Mouse (Mus musculus): ENCODE measurements around the gene Hs3st4. TPM values are rescaled to one million over a fixed set of nuclear protein-coding genes. Genes with fewer than 3 reads are reported as not detected.

Hs3st4 gene
- not detected in 2 replicates for total RNA-seq (2017)

DNA sequence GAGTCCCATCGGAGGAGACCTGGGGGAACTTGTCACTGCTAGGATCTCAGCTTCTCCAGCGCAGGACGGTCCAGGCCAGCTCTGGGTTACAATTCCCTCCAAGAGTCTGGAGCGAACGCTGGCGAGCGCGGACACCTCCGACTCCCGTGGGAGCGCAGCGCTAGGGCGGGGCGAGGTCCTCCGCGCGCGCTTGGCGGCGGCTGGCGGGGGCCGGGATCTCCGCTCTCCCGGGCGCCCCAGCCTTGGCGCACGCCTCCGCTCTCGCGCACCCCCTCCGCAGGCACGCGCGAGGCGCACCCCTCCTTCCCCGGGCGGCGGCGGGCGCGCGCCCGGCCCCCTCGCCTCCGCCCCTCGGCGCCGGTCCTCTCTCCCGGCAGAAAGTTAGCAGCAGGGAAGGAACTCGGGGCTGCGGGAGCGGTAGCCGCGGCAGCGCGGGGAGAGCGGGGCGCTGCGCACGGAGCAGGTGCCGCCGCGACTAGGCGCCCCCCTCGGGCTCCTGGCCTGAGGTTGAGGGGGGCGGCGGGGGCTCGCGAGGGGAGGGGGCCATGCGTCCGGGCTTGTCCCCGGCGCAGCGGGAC is at the start of gene Hs3st4:
Hs3st4 (plus strand) TSS at position 409 of the 578 bp plus-strand sequence.
- ATAC-seq (replicated peaks; ENCODE audit: low read depth, poor library complexity, severe bottlenecking): no peak

DNA sequence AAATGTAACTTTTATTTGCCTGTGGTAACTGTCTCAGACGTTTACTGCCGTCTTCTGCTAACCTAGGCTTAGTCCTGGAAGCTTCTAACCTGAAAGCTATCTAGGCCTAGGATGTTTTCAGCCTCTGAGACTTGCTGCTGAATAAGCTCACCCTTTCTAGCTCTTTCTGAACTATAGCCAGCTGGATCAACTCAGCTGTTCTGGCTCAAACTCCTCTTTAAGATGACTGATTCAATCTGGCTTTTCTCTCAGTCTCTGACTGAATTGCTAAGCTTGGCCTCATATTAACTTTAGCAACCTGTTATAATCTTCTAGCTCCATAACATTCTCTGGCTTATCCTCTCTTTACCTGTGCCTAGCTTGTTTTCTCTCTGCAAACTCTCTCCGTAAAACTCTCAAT is 35.8 kb upstream of the Hs3st4 start:
- no peak for ATAC-seq (replicated peaks; ENCODE audit: low read depth, poor library complexity, severe bottlenecking)

DNA sequence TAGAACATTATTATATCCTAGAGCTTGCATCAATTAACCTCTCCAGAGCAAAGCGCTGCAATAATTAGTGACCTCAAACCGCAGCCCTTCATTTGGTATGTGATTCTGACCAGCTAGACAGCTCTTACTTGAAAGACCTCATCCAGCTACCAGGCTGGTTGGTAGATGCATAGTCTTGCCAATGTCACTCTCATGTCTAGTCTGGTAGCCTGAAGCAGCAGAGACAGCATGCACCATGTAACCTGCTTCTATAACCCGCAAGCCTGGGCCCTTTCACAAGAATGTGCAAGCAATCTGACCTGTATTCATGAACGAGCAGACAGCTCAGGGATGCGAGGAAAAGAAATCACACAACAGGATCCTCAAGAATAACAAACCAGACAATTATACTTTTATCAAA is 19.6 kb upstream of the Hs3st4 start:
- ATAC-seq (replicated peaks; ENCODE audit: low read depth, poor library complexity, severe bottlenecking): no peak

DNA sequence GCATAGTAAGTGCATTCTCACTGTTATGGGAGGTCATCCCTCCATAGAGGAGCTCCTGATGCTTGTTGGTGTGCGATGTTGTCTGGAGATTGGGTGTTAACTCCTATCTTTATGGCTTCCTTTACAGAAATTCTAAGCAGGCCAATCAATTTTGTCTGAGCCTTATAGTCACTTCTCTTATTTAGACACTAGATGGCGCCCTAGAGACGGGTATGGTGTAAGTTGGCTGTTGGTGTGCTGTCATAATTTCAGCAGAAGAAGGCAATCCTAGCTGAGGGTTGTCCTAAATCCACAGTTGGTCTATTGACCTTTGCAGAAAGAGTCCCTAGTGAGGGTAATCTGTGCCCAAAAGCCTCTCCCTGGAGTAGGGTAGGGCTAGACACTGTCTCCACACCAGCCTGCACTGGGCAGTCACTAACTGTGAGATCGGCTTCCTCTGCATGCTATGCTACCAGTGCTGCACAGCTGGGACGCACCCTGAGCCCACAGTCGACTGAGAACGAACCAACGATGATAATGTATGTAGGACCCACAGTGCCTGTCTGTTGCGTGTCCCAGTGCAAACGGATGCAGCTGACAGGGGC is 18.0 kb upstream of the Hs3st4 start:
- 0 out of 2 replicates have a peak, but pooled peaks have one; percentile 39 for ATAC-seq (replicated peaks; ENCODE audit: low read depth, poor library complexity, severe bottlenecking)

DNA sequence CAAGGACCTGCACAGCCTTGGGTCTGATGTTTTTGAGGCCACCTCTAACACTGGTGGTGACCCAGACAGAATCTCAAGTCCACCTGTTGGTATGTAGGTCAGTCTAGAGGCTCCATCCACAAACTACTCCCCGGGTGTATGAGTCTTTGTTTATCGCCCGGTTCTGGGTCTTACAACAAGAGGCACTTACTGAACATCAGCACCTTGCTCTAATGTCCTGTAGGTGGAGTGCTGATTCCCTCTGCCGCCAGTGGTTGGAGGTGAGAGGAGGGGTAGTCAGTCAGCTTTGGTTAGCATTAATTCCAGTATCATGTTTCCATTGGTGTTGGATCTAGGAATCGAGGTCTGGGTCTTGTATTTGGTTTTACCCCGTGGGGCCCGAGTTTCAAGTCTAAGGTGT is 17.2 kb upstream of the Hs3st4 start:
- ATAC-seq (replicated peaks; ENCODE audit: low read depth, poor library complexity, severe bottlenecking): no peak

DNA sequence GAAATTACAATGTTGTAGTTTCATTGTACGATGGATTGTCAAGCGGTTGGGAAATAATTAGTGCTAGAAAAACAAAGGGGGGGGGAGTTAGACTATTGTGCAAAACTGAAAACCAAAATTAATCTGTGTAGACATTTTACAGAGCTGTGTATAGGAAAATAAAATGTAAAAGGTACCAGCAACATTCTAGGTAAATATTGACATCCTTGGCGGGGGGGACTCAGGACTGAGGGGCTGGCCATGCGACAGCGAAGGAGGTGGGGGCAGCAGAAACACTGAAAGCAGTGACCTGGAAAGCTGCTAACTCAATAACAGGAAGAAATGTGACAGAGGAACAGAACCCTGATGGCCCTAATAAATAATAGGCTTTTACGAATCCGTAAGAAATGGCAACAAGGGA is 7.2 kb upstream of the Hs3st4 start:
- no peak for ATAC-seq (replicated peaks; ENCODE audit: low read depth, poor library complexity, severe bottlenecking)

DNA sequence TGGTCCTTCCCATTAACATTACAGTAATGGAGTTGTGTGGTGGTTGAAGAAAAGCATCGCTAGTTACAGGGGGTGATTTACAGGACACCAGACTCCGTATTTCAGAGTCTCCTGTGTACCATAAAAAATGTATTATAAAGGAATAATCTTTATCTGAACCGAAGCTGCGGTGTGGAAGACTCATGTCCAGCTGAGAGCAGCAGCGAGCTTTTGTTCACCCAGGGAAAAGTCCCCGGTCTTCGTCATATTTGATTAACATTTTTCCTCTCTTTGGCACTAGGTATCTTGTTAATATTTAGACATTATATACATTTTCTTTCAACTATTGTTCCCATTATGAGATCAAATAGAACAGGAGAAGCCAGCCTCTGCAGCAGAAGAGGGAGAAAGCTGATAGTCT is 1.2 kb upstream of the Hs3st4 start:
- ATAC-seq (replicated peaks; ENCODE audit: low read depth, poor library complexity, severe bottlenecking): no peak

DNA sequence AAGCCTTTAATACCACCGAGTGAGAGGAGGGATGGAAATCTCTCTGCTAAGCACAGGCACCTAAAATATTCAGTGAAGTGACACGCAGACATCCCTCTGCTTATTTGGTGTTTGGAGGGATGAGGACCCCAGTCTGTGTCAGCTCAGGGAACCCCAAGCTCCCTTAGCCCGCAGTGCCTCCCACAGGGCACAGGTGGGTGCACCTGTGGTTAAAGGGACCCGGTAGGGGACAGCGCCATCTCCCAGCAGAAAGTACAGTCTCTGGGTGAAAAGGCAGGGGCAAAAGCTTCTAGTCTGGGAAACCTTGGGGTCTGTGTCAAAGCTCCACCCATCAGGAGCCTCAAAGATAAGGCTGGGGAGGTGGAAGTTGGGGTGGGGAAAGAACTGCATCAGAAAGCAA is 659 bp upstream of the Hs3st4 start:
- ATAC-seq (replicated peaks; ENCODE audit: low read depth, poor library complexity, severe bottlenecking): no peak

DNA sequence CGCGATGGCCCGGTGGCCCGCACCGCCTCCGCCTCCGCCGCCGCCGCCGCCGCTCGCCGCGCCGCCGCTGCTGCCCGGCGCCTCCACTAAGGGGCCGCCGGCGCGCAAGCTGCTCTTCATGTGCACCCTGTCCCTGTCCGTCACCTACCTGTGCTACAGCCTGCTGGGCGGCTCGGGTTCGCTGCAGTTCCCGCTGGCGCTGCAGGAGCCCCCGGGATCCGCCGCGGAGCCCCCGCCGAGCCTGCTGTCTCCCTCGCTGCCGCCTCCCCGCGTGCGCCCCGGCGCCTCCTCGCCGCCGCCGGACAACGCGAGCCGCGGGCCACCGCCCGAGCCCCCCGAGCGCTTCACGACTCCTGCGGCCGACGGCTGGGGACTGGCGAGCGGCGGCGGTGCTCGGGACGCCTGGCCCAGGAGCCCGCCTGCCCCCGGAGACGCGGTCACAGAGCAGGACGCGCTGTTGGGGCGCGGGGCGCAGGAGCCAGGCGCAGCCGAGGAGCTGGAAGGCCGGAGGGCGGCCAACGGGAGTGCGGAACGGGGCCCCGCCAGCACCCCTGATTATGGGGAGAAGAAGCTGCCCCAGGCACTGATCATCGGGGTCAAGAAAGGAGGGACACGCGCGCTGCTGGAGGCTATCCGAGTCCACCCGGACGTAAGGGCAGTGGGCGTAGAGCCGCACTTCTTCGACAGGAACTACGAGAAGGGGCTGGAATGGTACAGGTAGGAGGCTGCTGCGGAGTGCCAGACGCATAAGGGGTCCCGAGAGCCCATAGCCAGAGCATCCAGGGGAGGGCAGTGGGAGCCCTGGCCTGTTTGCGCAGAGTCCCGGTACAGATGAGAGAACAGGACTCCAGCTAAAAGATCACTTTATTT is 743 bp downstream of the Hs3st4 start:
- no peak for ATAC-seq (replicated peaks; ENCODE audit: low read depth, poor library complexity, severe bottlenecking)

DNA sequence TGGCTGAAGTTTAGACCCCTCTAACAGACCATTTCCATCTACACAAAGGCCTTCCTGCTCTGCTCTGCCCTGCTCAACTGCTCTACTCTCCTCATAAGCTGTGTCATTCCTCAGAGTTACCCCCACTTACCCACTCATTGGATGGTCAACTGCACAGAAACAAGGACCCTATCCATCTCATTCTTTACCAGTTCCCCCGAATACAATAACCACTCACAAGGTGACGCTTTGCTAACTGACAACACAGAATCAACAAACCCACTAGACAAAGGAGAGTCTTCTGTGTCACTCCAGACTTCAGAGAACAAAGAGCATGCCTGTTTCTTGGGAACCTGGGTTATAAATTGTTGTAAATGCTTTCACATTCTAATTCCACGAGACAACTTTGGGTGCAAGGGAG is 9.5 kb downstream of the Hs3st4 start:
- ATAC-seq (replicated peaks; ENCODE audit: low read depth, poor library complexity, severe bottlenecking): no peak

DNA sequence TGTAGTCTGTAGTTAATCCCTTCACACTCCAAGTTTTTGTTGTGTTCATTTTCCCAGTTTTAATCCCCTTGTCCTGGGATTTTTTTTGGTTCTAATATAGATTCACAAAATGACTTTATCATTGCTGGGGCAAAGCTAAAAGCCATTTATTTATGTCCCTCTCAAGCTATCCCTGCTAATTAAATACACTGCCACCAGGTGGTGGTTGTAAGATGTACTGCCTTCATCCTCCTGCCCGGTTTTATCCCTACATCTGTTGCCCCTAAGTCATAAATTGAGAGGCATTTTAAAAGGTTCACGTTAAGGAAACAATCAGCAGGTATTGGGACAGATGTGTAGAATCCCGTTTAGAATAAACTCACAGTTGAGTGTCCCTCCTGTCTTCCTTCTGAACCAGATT is 14.6 kb downstream of the Hs3st4 start:
- no peak for ATAC-seq (replicated peaks; ENCODE audit: low read depth, poor library complexity, severe bottlenecking)

DNA sequence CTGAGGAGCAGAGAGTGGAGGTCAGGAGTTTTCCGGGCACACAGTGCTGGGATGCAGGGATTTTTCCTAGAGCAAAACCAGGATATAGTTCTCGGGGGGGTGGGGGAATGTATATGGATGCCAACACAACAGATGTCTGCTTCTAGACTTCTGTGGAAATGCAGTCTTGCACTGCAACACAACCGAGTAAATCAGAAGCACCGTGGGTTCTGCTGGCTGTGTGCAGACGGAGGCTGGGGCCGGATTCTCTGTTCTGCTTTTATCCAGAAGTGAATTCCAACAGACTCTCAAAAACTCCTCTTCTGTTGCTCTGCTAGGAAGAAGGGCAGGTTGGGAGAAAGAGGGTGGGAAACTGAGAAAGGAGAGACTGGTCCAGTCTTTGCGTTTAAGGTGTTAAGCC is 15.9 kb downstream of the Hs3st4 start:
- no peak for ATAC-seq (replicated peaks; ENCODE audit: low read depth, poor library complexity, severe bottlenecking)

DNA sequence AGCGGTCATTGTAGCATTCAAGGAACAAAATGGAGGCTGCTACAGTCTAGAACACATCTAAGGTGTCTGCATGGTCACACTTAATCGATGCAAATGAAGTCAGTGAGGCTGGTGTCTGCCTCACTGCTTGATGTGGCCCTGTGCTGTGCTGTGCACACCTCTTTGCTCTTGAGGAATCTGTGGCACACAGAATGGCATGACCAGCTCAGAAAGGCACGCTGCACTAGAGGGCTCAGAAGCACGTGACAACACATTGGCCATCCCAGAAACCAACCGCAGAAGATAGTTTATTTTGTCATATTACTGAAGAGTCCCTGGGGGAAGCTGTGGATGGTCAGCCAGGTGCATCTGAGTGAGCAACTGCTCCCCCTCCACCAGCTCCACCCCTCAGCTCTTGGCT is 44.2 kb downstream of the Hs3st4 start:
- ATAC-seq (replicated peaks; ENCODE audit: low read depth, poor library complexity, severe bottlenecking): no peak

DNA sequence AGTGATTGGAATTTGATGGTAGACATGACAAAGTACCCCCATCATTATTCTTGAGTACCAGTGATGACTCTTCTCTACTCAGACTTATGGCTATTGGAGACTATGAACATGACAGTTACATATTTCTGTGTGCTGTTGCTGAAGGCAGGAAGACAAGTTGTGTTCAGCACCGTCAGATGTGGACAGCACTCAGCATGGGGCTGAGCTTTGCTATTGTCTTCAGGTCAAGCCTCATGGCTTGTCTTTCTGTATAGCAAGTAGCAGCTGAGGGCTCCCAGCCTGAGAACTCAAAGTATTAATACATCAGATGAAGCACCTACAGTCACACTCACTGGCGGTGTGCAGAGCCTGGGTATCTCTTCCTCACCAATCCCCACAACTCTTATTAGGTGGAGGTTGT is 49.6 kb downstream of the Hs3st4 start:
- ATAC-seq (replicated peaks; ENCODE audit: low read depth, poor library complexity, severe bottlenecking): no peak

DNA sequence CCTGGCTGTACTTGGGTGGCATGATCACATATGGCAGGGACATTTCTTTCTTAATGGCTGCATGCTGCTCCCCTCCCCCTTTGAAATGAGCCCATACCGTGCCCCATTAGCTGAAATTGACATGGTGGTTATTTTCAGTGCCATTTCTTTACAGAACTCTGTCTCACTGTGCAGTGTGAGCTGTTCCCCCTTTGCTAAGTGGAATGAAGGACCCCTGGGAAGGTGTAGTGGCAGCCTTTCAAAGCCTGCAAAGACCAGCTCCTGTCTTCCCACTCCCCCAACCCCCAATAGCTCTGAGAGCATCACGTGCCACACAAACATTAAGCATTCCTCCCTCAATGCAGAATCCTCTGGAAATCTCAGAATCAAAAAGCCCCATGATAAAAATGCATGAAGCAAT is 50.7 kb downstream of the Hs3st4 start:
- ATAC-seq (replicated peaks; ENCODE audit: low read depth, poor library complexity, severe bottlenecking): no peak

DNA sequence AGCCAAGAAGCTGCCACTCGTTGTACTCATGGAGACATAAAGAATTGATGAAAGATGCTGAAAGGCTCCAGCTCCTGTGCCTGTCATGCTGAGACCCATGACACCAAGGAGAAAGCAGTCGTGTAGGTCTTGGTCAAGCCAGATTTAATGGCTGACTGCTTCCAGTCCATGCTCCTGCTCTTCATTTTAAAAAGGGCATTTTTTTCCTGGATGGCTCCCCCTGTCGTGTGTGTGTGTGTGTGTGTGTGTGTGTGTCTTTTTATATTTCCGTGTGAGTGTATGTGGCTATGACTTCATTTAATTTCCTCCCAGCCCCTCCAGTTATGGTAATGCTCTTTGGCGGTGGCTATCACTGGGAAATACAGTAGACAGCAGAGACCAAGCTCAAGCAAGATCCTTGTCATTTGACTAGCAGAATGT is 54.6 kb downstream of the Hs3st4 start:
- no peak for ATAC-seq (replicated peaks; ENCODE audit: low read depth, poor library complexity, severe bottlenecking)

DNA sequence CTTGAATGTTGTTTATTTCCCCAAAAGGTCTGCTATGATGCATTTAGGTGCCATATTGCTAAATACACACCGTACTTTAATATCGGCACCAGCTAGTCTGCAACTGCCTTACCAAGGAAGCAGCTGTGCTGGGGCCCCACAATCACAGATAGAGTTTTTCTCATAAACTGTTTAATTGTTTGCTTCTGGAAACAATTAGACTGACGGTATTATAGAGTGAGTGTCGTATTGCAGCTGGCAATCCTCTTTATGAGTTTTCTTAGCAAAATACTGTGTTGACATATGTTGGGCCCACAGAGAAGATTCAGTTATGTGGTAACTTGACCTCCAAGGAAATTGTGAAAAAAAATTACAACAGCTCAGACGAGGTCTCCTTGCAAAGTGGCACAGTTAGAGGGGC is 56.5 kb downstream of the Hs3st4 start:
- ATAC-seq (replicated peaks; ENCODE audit: low read depth, poor library complexity, severe bottlenecking): no peak

DNA sequence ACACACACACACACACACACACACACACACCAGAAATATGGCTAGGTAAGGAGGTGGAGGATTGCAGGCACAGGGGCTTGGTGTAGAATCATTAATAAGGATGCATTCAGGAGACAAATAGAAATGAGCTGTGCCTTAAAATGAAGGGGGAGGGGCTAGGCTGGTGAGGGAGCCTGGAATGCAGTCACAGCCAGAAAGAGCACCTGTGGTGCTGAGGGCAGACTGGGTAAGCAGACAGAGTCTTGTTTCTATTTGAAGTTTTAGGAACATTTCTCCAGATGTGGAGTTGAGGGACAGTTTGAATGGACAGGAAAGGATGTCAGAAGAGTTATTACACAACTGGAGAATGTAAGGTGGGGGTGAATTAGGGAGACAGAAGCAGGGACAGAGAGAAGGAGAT is 64.7 kb downstream of the Hs3st4 start:
- no peak for ATAC-seq (replicated peaks; ENCODE audit: low read depth, poor library complexity, severe bottlenecking)

DNA sequence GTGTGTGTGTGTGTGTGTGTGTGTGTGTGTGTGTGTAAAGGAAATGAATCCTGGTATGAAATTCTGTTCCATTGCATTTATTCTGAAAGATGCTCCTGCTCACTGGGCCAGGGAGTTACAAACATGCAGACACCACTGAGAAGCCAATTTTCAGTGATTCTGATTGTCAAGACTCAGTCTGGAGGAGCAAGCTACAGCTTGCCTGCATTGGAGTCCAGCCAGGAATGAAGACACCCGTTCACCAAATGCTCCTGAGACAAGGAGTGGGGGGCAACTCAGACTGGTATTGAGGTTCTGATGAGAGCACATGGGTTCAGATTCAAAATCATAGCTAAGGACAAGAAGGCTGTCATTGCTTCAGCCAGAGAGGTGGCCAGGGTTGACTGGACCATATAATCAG is 66.3 kb downstream of the Hs3st4 start:
- ATAC-seq (replicated peaks; ENCODE audit: low read depth, poor library complexity, severe bottlenecking): no peak

DNA sequence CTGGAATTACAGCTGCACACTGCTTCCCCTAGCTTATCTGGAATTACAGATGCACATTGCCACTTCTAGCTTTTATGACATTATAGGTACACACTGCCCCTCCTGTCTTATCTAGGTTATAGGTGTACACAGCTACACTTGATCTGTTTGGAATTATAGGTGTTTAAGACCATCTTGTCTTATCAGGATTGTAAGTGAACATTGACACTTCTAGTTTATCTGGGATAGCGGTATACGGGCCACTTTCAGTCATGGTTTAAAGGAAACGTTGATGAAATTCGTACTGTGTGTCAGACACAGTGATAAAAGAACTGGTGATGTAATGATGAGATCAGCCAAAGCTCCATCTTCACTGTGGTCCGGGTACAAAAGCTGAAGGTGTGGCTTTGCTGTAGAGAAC is 67.8 kb downstream of the Hs3st4 start:
- ATAC-seq (replicated peaks; ENCODE audit: low read depth, poor library complexity, severe bottlenecking): no peak

DNA sequence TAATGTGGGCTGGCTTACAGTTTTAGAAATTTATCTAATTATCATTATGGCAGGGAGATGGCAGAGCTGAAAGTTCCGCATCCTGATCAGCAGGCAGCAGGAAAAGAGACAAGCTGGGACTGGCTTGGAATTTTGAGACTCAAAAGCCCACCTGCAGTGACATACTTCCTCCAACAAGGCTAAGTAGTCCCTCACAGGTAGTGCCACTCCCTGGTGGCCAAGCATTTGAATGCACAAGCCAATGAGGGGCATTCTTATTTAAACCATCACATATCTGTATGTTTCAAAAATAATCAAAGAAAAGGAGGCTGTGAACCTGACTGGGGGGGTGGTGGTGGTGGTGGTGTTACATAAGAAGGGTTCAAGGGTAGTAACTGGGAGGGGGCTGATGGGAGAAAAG is 101.1 kb downstream of the Hs3st4 start:
- no peak for ATAC-seq (replicated peaks; ENCODE audit: low read depth, poor library complexity, severe bottlenecking)
